Mouse (Mus musculus): ENCODE measurements around the gene Gm11236.
"Not testable (repeated sequence)": the region's sequence is repeated elsewhere in the genome, so short reads cannot be mapped to it uniquely, and the experiment has no call there.

GRCm38 (mm10) chr4:73622684-73623083 lies 15.2 kb upstream of the Gm11236 start, which contains the start of gene Gm11237:
- TF ChIP-seq CTCF (IDR thresholded peaks at IDR 0.05; ENCODE audit: control insufficient read depth, insufficient read depth, low read length); POLR2A (IDR thresholded peaks at IDR 0.05; ENCODE audit: borderline replicate concordance, control insufficient read depth, low read depth, low read length): not testable (repeated sequence)
